Mouse (Mus musculus) induced T-regulatory cell, adult 2 months (primary cell): ENCODE measurements around the gene Sugt1.

Experiments
- DNase-seq: peaks from one replicate; pipeline ENCODE4 v3.0.0-alpha.2; 2012; ENCODE audit warnings: low read depth

The Sugt1 gene

GRCm38 (mm10) chr14:79677891-79678687 is 90.6 kb downstream of the Sugt1 start:
- DNase-seq, result no peak

- DNase-seq, result no peak
These were observed 93.2 kb downstream of the Sugt1 start for GRCm38 (mm10) chr14:79680652-79681051.
